9 mouse cellular contexts compared by ENCODE assay signal in genomic region chr5:43923933-43924332, GRCm38 (mm10). TPM values are rescaled to one million over a fixed set of nuclear protein-coding genes. Genes with fewer than 3 reads are reported as not detected.
DNase-seq lines count a peak whose midpoint lies in the region; ATAC-seq and TF ChIP-seq lines count a peak whose summit lies in the region.
"Had no signal": no experiment of that assay in that cellular context is flagged by ENCODE, and none has a peak within 500 bp of the region (broad histone marks: within the 10 kb centered on the region; RNA-seq: fewer than 3 reads in every experiment).

No protein-coding gene starts in this region.

- ATAC-seq in forebrain, embryonic 14.5 days = no peak
- ATAC-seq in forebrain, embryonic 16.5 days = no peak
- ATAC-seq in common myeloid progenitor, adult 5-6 weeks (replicated peaks; ENCODE audit: low read depth, poor library complexity, severe bottlenecking) = peak; percentile 90
- peak; percentile 67 to 81 for ATAC-seq in hematopoietic stem cell, adult 5-6 weeks (replicated peaks in 1 of 2; ENCODE audit: insufficient read depth in 1 of 2, low FRiP score in 2 of 2, low TSS enrichment in 1 of 2, low read depth in 1 of 2, poor library complexity in 2 of 2, severe bottlenecking in 2 of 2)
- ATAC-seq in stomach, postnatal 0 days (ENCODE audit: low FRiP score, low TSS enrichment) = peak; percentile 56; the same call in 1 of the 2 replicates

- no peak overlapping the region for H3K4me2 ChIP-seq in forebrain, embryonic 14.5 days (ENCODE audit: low read length)
- H3K4me2 ChIP-seq in forebrain, embryonic 16.5 days (ENCODE audit: low read length) = no peak overlapping the region
- H3K4me2 ChIP-seq in stomach, postnatal 0 days (replicated peaks; ENCODE audit: low read depth) = no peak overlapping the region
- H3K4me2 ChIP-seq: liver, embryonic 13.5 days had no signal

- no peaks in the 10 kb centered on the region for H3K36me3 ChIP-seq in forebrain, embryonic 14.5 days (ENCODE audit: control insufficient read depth, insufficient read depth, low read length)
- H3K36me3 ChIP-seq in forebrain, embryonic 16.5 days (ENCODE audit: control insufficient read depth, insufficient read depth) = no peaks in the 10 kb centered on the region
- H3K36me3 ChIP-seq in stomach, postnatal 0 days (ENCODE audit: control insufficient read depth, insufficient read depth, low read length) = no peaks in the 10 kb centered on the region
- H3K36me3 ChIP-seq: liver, embryonic 13.5 days had no signal

- no peaks in the 10 kb centered on the region for H3K9me3 ChIP-seq in forebrain, embryonic 14.5 days (replicated peaks; ENCODE audit: control insufficient read depth, low read length)
- no peaks in the 10 kb centered on the region for H3K9me3 ChIP-seq in forebrain, embryonic 16.5 days (ENCODE audit: control insufficient read depth, low read length)
- H3K9me3 ChIP-seq in stomach, postnatal 0 days (ENCODE audit: control insufficient read depth, low read length) = no peaks in the 10 kb centered on the region
- H3K9me3 ChIP-seq: liver, embryonic 13.5 days had no signal

- no peak for TF ChIP-seq EP300 in stomach, postnatal 0 days (optimal IDR thresholded peaks at IDR 0.05)

- H3K4me1 ChIP-seq in forebrain, embryonic 14.5 days (ENCODE audit: control insufficient read depth, insufficient read depth, low read length) = no peaks in the 10 kb centered on the region
- H3K4me1 ChIP-seq in forebrain, embryonic 16.5 days (replicated peaks; ENCODE audit: control insufficient read depth, insufficient read depth, low read length) = no peaks in the 10 kb centered on the region
- H3K4me1 ChIP-seq in stomach, postnatal 0 days (replicated peaks; ENCODE audit: control insufficient read depth, insufficient read depth) = no peaks in the 10 kb centered on the region
- H3K4me1 ChIP-seq: liver, embryonic 13.5 days had no signal

- WGBS in forebrain, embryonic 14.5 days = 38% methylated on average over 4 of the region's 4 CpGs
- 37% methylated on average over 4 of the region's 4 CpGs for whole genome bisulfite sequencing in forebrain, embryonic 16.5 days
- WGBS in stomach, postnatal 0 days = 33% methylated on average over 4 of the region's 4 CpGs

- peak; percentile 90 for TF ChIP-seq CTCF in stomach, postnatal 0 days (IDR thresholded peaks at IDR 0.05; ENCODE audit: low read depth)

- peak; percentile 24 for DNase-seq in forebrain, embryonic 14.5 days (ENCODE audit: low spot score)
- DNase-seq in MEL-GATA-1-ER (ENCODE audit: extremely low read depth, low read depth) = peak; percentile 10
- DNase-seq in layer of hippocampus, postnatal 36 days = peak; percentile 50 to 64
- peak; percentile 26 for DNase-seq in mesoderm, embryonic 11.5 days (ENCODE audit: low read depth, low spot score)
- peak; percentile 84 for DNase-seq in stomach, postnatal 0 days (ENCODE audit: low spot score)
- DNase-seq: liver, embryonic 13.5 days had no signal

- no peak overlapping the region for H3K9ac ChIP-seq in forebrain, embryonic 14.5 days (ENCODE audit: low read length)
- no peak overlapping the region for H3K9ac ChIP-seq in forebrain, embryonic 16.5 days (replicated peaks; ENCODE audit: low read depth, low read length)
- no peak overlapping the region for H3K9ac ChIP-seq in stomach, postnatal 0 days (ENCODE audit: low read length)
- H3K9ac ChIP-seq: liver, embryonic 13.5 days had no signal

- no peaks in the 10 kb centered on the region for H3K27me3 ChIP-seq in forebrain, embryonic 14.5 days (replicated peaks; ENCODE audit: control insufficient read depth, insufficient read depth, low read length)
- no peaks in the 10 kb centered on the region for H3K27me3 ChIP-seq in forebrain, embryonic 16.5 days (replicated peaks; ENCODE audit: control insufficient read depth, insufficient read depth, low read length)
- H3K27me3 ChIP-seq in stomach, postnatal 0 days (ENCODE audit: control insufficient read depth, insufficient read depth, low read length) = no peaks in the 10 kb centered on the region
- H3K27me3 ChIP-seq: liver, embryonic 13.5 days had no signal

- no peak overlapping the region for H3K4me3 ChIP-seq in forebrain, embryonic 14.5 days (ENCODE audit: low read depth, low read length)
- no peak overlapping the region for H3K4me3 ChIP-seq in forebrain, embryonic 16.5 days (replicated peaks; ENCODE audit: low read length)
- no peak overlapping the region for H3K4me3 ChIP-seq in stomach, postnatal 0 days (ENCODE audit: low read depth, low read length)
- H3K4me3 ChIP-seq: liver, embryonic 13.5 days had no signal

- H3K27ac ChIP-seq in forebrain, embryonic 14.5 days (ENCODE audit: low read depth, low read length) = no peak overlapping the region
- H3K27ac ChIP-seq in forebrain, embryonic 16.5 days (ENCODE audit: low read length) = no peak overlapping the region
- no peak overlapping the region for H3K27ac ChIP-seq in stomach, postnatal 0 days (replicated peaks)
- H3K27ac ChIP-seq: liver, embryonic 13.5 days had no signal

RNA-seq across cellular contexts. Expression of gene Gm7879, which starts 11.0 kb away (rescaled TPM):
- polyA plus RNA-seq in forebrain, embryonic 14.5 days (2014; fragmentation: Nextera tagmentation; extraction: Ambion mirVana) = 0.41 TPM in 1 of 2 replicates, not detected in the other
- polyA plus RNA-seq in forebrain, embryonic 16.5 days (2015; fragmentation: Nextera tagmentation; extraction: Ambion mirVana) = not detected in 2 replicates
- total RNA-seq in common myeloid progenitor, adult 5-6 weeks (2017) = 9.3 and 12.3 TPM in 2 replicates
- total RNA-seq in hematopoietic stem cell, adult 5-6 weeks (2017) = 0.89 and 3.2 TPM in 2 replicates
- 10 to 100 TPM; 10.7 to 11.8 TPM for total RNA-seq in layer of hippocampus, postnatal 36 days (2021)
- 0.25 and 0.74 TPM in 2 replicates for polyA plus RNA-seq in stomach, postnatal 0 days (2015; fragmentation: Nextera tagmentation; extraction: Ambion mirVana)

RNA-seq across cellular contexts. Expression of gene Cd38, which starts 55.6 kb away (rescaled TPM):
- 2.8 and 2.9 TPM in 2 replicates for polyA plus RNA-seq in forebrain, embryonic 14.5 days (2014; fragmentation: Nextera tagmentation; extraction: Ambion mirVana)
- 2.4 and 2.9 TPM in 2 replicates for polyA plus RNA-seq in forebrain, embryonic 16.5 days (2015; fragmentation: Nextera tagmentation; extraction: Ambion mirVana)
- 1.1 and 2.2 TPM in 2 replicates for total RNA-seq in common myeloid progenitor, adult 5-6 weeks (2017)
- 1.2 and 1.3 TPM in 2 replicates for total RNA-seq in hematopoietic stem cell, adult 5-6 weeks (2017)
- 1 to 10 TPM; 6.9 to 7.5 TPM for total RNA-seq in layer of hippocampus, postnatal 36 days (2021)
- 4.9 and 5.1 TPM in 2 replicates for polyA plus RNA-seq in stomach, postnatal 0 days (2015; fragmentation: Nextera tagmentation; extraction: Ambion mirVana)

RNA-seq across cellular contexts. Expression of gene Fgfbp1, which starts 57.6 kb away (rescaled TPM):
- 5.7 and 10.2 TPM in 2 replicates for polyA plus RNA-seq in forebrain, embryonic 14.5 days (2014; fragmentation: Nextera tagmentation; extraction: Ambion mirVana)
- 7.9 and 10.0 TPM in 2 replicates for polyA plus RNA-seq in forebrain, embryonic 16.5 days (2015; fragmentation: Nextera tagmentation; extraction: Ambion mirVana)
- not detected in 2 replicates for total RNA-seq in common myeloid progenitor, adult 5-6 weeks (2017)
- not detected in 2 replicates for total RNA-seq in hematopoietic stem cell, adult 5-6 weeks (2017)
- total RNA-seq in layer of hippocampus, postnatal 36 days (2021) = under 1 TPM; 0.27 to 0.66 TPM
- 312 and 346 TPM in 2 replicates for polyA plus RNA-seq in stomach, postnatal 0 days (2015; fragmentation: Nextera tagmentation; extraction: Ambion mirVana)

Comparison
In these comparisons a context has a peak if more than half of its experiments do, and no peak if none do; other contexts are left out.
1. ATAC-seq: peak in common myeloid progenitor, adult 5-6 weeks (single experiment), hematopoietic stem cell, adult 5-6 weeks (2 of 2) and stomach, postnatal 0 days (single experiment); none in forebrain, embryonic 14.5 days (single experiment) and forebrain, embryonic 16.5 days (single experiment).
2. DNase-seq: peak in every context shown above with its lines; median percentile 84 in stomach, postnatal 0 days; 57 in layer of hippocampus, postnatal 36 days; 26 in mesoderm, embryonic 11.5 days; 24 in forebrain, embryonic 14.5 days; 10 in MEL-GATA-1-ER.